Mouse (Mus musculus): ENCODE measurements around the gene Efcab6. TPM values are rescaled to one million over a fixed set of nuclear protein-coding genes. Genes with fewer than 3 reads are reported as not detected.

The Efcab6 gene
- polyA plus RNA-seq, 1 experiment from 2014 or later = 0.70 TPM

DNA sequence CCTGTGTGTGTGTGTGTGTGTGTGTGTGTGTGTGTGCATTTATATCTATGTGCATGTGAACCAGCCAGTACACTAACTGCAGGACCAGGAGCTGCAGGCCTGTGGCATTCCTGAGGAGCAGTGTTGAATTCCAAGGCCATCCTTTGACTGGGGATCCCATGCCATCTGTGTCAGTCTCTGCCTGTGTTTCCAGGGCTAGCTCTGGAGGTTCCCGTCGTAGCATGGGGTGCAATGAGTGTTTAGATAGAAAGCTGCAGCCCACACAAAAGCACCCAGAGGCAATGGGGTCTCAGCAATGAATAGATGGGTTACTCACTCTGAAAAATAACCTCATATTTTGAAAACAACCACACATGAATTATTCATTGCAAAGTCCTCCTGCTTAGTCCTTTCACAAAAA is 126.7 kb downstream of the Efcab6 start:
- WGBS = 88% methylated on average over 2 of the region's 2 CpGs

DNA sequence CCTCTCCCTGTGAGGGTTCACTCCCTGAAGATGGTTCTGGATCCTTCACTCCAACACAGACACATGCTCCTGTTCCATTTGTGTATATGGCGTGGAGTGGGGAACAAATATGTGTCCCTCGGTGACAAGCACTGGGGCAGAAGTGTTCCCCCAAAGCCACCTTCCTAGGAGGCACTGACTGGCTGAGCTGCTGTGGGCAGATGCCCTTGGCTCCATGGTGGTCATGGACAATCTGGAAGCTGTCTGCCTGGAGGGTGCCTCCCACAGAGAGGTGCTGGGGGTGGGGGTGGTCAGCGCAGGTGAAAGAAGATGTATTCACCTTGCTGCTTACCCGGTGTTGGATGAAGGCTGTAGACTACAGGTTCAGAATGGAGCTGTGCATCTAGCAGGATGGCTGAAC is 128.7 kb downstream of the Efcab6 start:
- Histone ChIP-seq H3K36me3 (ENCODE audit: control insufficient read depth, insufficient read depth, low read length) (no peaks in the 10 kb centered on the region), H3K27ac (ENCODE audit: low read length) (no peak overlapping the region), H3K4me3 (replicated peaks; ENCODE audit: low read length) (no peak overlapping the region), H3K27me3 (ENCODE audit: control insufficient read depth, insufficient read depth, low read length) (no peaks in the 10 kb centered on the region), H3K4me2 (ENCODE audit: low read depth, low read length) (no peak overlapping the region), H3K9me3 (replicated peaks; ENCODE audit: control insufficient read depth, low read length) (no peaks in the 10 kb centered on the region), H3K4me1 (ENCODE audit: control insufficient read depth, insufficient read depth, low read length) (no peaks in the 10 kb centered on the region), H3K9ac (ENCODE audit: low read length) (no peak overlapping the region)
- no peak for ATAC-seq (ENCODE audit: insufficient read depth, low FRiP score)
- 88% methylated on average over 4 of the region's 4 CpGs for WGBS

More for the DNA sequence above, 126.7 kb downstream of the Efcab6 start:
- H3K9me3 ChIP-seq (replicated peaks; ENCODE audit: control insufficient read depth, low read length) = no peaks in the 10 kb centered on the region
- no peak overlapping the region for H3K27ac ChIP-seq (ENCODE audit: low read length)
- no peak overlapping the region for H3K9ac ChIP-seq (ENCODE audit: low read length)
- ATAC-seq (ENCODE audit: insufficient read depth, low FRiP score) = no peak
- no peak overlapping the region for H3K4me3 ChIP-seq (replicated peaks; ENCODE audit: low read length)
- no peaks in the 10 kb centered on the region for H3K27me3 ChIP-seq (ENCODE audit: control insufficient read depth, insufficient read depth, low read length)
- H3K4me1 ChIP-seq (ENCODE audit: control insufficient read depth, insufficient read depth, low read length) = no peaks in the 10 kb centered on the region
- no peak overlapping the region for H3K4me2 ChIP-seq (ENCODE audit: low read depth, low read length)
- H3K36me3 ChIP-seq (ENCODE audit: control insufficient read depth, insufficient read depth, low read length) = no peaks in the 10 kb centered on the region

DNA sequence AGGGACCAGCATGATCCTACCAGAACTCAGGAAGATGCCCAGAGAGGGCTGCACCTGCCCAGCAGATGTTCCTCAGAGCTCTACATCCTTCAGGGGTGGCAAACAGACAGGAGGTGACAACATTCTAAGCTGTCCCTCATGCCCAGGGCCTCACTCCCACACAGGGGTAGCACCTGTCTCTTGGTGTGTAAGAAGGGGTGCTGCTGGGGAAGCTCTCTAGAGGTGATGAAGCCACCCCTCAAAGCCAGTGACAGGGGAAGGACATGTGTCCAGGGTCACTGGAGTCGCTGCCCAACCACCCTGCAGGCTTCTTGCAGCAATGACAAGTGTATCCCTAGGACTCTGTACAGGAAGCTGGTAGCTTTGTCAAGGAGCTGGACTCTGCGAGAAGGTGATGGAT is 130.4 kb downstream of the Efcab6 start:
- no peak for ATAC-seq (ENCODE audit: insufficient read depth, low FRiP score)
- H3K4me2 ChIP-seq (ENCODE audit: low read depth, low read length) = no peak overlapping the region
- H3K27me3 ChIP-seq (ENCODE audit: control insufficient read depth, insufficient read depth, low read length) = no peaks in the 10 kb centered on the region
- H3K27ac ChIP-seq (ENCODE audit: low read length) = no peak overlapping the region
- no peaks in the 10 kb centered on the region for H3K9me3 ChIP-seq (replicated peaks; ENCODE audit: control insufficient read depth, low read length)
- no peak overlapping the region for H3K4me3 ChIP-seq (replicated peaks; ENCODE audit: low read length)
- no peak overlapping the region for H3K9ac ChIP-seq (ENCODE audit: low read length)
- H3K36me3 ChIP-seq (ENCODE audit: control insufficient read depth, insufficient read depth, low read length) = no peaks in the 10 kb centered on the region
- 44% methylated on average over 2 of the region's 2 CpGs for WGBS
- H3K4me1 ChIP-seq (ENCODE audit: control insufficient read depth, insufficient read depth, low read length) = no peaks in the 10 kb centered on the region

DNA sequence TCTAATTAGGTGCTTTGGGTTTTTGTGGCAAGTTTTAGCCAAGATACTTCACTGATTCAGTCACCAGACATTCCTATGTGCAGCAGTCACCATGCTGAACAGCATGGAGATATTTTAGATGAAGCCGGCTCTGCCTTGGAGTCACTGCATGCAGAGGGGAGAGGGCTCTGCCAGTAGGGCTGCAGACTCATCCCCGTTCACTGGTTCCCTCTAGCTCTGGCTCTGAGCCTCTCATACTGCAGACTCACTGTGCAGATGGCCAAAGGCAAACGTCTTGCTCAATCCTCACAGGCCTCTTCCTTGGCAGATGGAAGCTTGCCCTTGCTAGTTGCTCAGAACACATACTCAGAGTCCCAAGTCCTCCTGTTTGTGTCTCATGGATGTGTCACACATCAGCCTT is 139.8 kb downstream of the Efcab6 start:
- no peaks in the 10 kb centered on the region for H3K9me3 ChIP-seq (replicated peaks; ENCODE audit: control insufficient read depth, low read length)
- no peaks in the 10 kb centered on the region for H3K27me3 ChIP-seq (ENCODE audit: control insufficient read depth, insufficient read depth, low read length)
- H3K4me1 ChIP-seq (ENCODE audit: control insufficient read depth, insufficient read depth, low read length) = no peaks in the 10 kb centered on the region
- ATAC-seq (ENCODE audit: insufficient read depth, low FRiP score) = no peak
- no peak overlapping the region for H3K4me2 ChIP-seq (ENCODE audit: low read depth, low read length)
- no peaks in the 10 kb centered on the region for H3K36me3 ChIP-seq (ENCODE audit: control insufficient read depth, insufficient read depth, low read length)
- WGBS = 70% methylated on average over 3 of the region's 3 CpGs
- H3K4me3 ChIP-seq (replicated peaks; ENCODE audit: low read length) = no peak overlapping the region
- H3K9ac ChIP-seq (ENCODE audit: low read length) = no peak overlapping the region
- no peak overlapping the region for H3K27ac ChIP-seq (ENCODE audit: low read length)

DNA sequence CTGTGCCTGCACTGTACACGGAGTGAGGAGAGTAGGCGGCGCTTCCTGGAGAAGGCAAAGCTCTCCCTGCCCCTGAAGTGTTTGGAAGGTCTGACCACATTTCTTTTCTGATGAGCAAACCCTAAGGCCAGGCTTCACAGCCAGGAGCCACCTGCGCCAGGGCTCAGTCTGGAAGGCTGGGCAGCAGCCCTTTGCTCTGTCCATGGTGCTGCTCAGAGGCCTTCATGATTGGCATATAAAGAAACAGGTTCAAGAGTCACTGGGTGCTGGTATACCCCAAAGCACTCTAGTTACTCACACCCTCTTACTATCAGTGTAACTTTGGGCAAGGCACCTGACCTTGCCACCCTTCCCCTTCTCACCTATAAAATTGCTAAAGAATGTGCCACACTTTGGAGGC is 140.5 kb downstream of the Efcab6 start:
- no peaks in the 10 kb centered on the region for H3K36me3 ChIP-seq (ENCODE audit: control insufficient read depth, insufficient read depth, low read length)
- no peaks in the 10 kb centered on the region for H3K27me3 ChIP-seq (ENCODE audit: control insufficient read depth, insufficient read depth, low read length)
- 22% methylated on average over 4 of the region's 4 CpGs for WGBS
- no peak overlapping the region for H3K4me2 ChIP-seq (ENCODE audit: low read depth, low read length)
- no peaks in the 10 kb centered on the region for H3K4me1 ChIP-seq (ENCODE audit: control insufficient read depth, insufficient read depth, low read length)
- no peak for ATAC-seq (ENCODE audit: insufficient read depth, low FRiP score)
- no peak overlapping the region for H3K9ac ChIP-seq (ENCODE audit: low read length)
- no peak overlapping the region for H3K4me3 ChIP-seq (replicated peaks; ENCODE audit: low read length)
- H3K9me3 ChIP-seq (replicated peaks; ENCODE audit: control insufficient read depth, low read length) = no peaks in the 10 kb centered on the region
- H3K27ac ChIP-seq (ENCODE audit: low read length) = no peak overlapping the region

DNA sequence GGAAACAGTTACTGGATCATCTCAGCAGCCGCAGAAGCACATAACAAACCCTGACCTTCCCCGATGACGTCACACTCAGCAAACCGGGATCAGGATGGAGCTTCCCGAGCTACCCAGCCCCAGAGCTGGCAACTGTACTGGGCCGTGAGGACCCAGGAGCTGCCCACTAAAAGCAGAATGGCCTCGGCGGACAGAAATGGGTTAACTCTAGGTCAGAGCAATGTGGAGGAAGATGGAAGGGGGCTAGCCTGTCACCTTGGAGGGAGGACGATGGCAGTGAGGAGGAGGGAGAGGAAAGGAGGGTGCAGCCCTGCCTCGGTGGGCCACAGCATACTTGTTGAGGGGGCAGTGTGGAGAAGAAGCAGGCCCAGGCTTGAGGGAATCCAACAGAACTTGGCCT is 149.8 kb downstream of the Efcab6 start:
- Histone ChIP-seq H3K36me3 (ENCODE audit: control insufficient read depth, insufficient read depth, low read length) (no peaks in the 10 kb centered on the region), H3K4me3 (replicated peaks; ENCODE audit: low read length) (no peak overlapping the region), H3K4me1 (ENCODE audit: control insufficient read depth, insufficient read depth, low read length) (no peaks in the 10 kb centered on the region), H3K9me3 (replicated peaks; ENCODE audit: control insufficient read depth, low read length) (no peaks in the 10 kb centered on the region), H3K9ac (ENCODE audit: low read length) (no peak overlapping the region), H3K4me2 (ENCODE audit: low read depth, low read length) (no peak overlapping the region), H3K27me3 (ENCODE audit: control insufficient read depth, insufficient read depth, low read length) (no peaks in the 10 kb centered on the region), H3K27ac (ENCODE audit: low read length) (no peak overlapping the region)
- ATAC-seq (ENCODE audit: insufficient read depth, low FRiP score) = no peak
- 74% methylated on average over 10 of the region's 10 CpGs for WGBS

DNA sequence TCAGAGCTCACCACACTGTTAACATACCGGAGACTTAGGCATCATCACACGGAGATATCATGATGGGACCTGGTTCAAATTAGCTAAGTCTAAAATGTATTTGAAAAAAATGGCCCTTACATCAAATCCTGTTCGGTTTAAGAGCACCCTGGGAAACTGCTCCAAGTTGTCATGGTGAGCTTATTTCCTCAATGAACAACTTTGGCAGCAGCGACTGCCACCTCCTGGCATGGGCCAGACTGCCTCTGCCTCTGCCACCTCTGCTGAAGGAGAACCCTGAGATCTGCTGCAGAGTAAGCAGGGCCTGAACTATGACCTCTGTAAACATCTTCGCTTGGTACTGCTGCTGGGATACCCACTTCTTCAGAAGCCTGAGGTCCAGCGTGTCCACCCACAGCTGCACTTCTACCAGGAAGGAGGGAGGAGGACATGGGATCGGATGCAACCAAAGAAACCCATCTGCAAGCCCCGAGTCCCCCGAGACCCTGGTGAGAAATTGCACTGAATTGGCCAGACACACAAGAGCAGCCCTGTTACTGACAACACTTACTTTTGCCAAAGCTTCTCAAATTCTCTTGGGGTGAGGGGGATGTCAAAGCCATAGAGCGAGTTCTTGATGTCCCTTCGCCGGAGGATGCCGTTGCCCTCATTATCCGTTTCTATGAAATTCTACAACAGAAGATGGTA is 152.0 kb downstream of the Efcab6 start:
- no peak overlapping the region for H3K27ac ChIP-seq (ENCODE audit: low read length)
- H3K27me3 ChIP-seq (ENCODE audit: control insufficient read depth, insufficient read depth, low read length) = no peaks in the 10 kb centered on the region
- no peaks in the 10 kb centered on the region for H3K4me1 ChIP-seq (ENCODE audit: control insufficient read depth, insufficient read depth, low read length)
- H3K9ac ChIP-seq (ENCODE audit: low read length) = no peak overlapping the region
- no peak overlapping the region for H3K4me2 ChIP-seq (ENCODE audit: low read depth, low read length)
- ATAC-seq (ENCODE audit: insufficient read depth, low FRiP score) = no peak
- 84% methylated on average over 14 of the region's 14 CpGs for WGBS
- H3K4me3 ChIP-seq (replicated peaks; ENCODE audit: low read length) = no peak overlapping the region
- no peaks in the 10 kb centered on the region for H3K36me3 ChIP-seq (ENCODE audit: control insufficient read depth, insufficient read depth, low read length)
- no peaks in the 10 kb centered on the region for H3K9me3 ChIP-seq (replicated peaks; ENCODE audit: control insufficient read depth, low read length)

DNA sequence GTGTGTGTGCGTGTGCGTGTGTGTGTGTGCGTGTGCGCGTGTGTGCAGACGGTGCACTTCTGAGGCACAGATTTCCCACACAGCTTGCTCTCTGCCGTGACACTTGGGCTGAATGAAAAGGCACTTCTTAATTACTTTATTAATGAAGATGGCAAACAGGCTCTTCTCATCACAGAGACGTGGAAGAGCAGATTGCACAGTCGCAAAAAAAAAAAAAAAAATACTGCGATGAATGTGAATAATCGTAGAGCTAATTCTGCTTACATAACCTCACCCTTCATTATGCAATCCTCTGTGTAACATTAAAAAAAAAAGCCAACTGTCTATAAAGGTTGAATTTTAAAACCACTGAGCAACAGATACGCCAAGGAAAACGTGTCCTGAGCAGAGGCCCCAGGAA is 158.7 kb downstream of the Efcab6 start:
- Histone ChIP-seq H3K9me3 (replicated peaks; ENCODE audit: control insufficient read depth, low read length) (no peaks in the 10 kb centered on the region), H3K4me3 (replicated peaks; ENCODE audit: low read length) (no peak overlapping the region), H3K4me2 (ENCODE audit: low read depth, low read length) (no peak overlapping the region), H3K27me3 (ENCODE audit: control insufficient read depth, insufficient read depth, low read length) (no peaks in the 10 kb centered on the region), H3K4me1 (ENCODE audit: control insufficient read depth, insufficient read depth, low read length) (no peaks in the 10 kb centered on the region), H3K9ac (ENCODE audit: low read length) (no peak overlapping the region), H3K27ac (ENCODE audit: low read length) (no peak overlapping the region), H3K36me3 (ENCODE audit: control insufficient read depth, insufficient read depth, low read length) (no peaks in the 10 kb centered on the region)
- ATAC-seq (ENCODE audit: insufficient read depth, low FRiP score) = no peak
- WGBS = 78% methylated on average over 13 of the region's 13 CpGs

DNA sequence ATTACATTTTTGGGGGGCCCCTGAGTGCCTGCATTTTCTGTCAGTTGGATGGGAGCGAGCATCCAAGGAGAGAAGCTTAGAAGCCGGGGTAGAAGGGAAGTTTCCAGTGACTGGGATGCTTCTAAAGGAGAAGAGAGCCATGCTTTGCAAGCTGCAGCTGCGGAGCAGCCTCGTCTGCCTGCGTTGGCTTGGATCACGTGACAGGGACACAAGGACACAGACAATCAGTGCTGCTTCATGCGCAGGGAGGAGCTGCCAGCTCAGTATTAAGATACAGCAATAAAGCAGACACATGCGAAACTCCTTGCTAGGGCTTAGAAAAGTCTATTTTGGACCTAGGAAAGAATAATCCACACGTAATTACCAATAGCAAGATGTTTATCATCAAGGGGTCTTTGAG is 167.9 kb downstream of the Efcab6 start:
- Histone ChIP-seq H3K27me3 (ENCODE audit: control insufficient read depth, insufficient read depth, low read length) (no peaks in the 10 kb centered on the region), H3K36me3 (ENCODE audit: control insufficient read depth, insufficient read depth, low read length) (no peaks in the 10 kb centered on the region), H3K9ac (ENCODE audit: low read length) (no peak overlapping the region), H3K27ac (ENCODE audit: low read length) (no peak overlapping the region), H3K4me1 (ENCODE audit: control insufficient read depth, insufficient read depth, low read length) (no peaks in the 10 kb centered on the region), H3K9me3 (replicated peaks; ENCODE audit: control insufficient read depth, low read length) (no peaks in the 10 kb centered on the region), H3K4me3 (replicated peaks; ENCODE audit: low read length) (no peak overlapping the region), H3K4me2 (ENCODE audit: low read depth, low read length) (no peak overlapping the region)
- ATAC-seq (ENCODE audit: insufficient read depth, low FRiP score) = no peak
- WGBS = 63% methylated on average over 9 of the region's 9 CpGs

Measured in stomach, embryonic 16.5 days (tissue).